In genomic region chr5:16184064-16184463, GRCm38 (mm10) we compare ENCODE assay signal across 19 mouse cellular contexts.
DNase-seq lines count a peak whose midpoint lies in the region; TF ChIP-seq lines count a peak whose summit lies in the region.
"Had no signal": no experiment of that assay in that cellular context is flagged by ENCODE, and none has a peak within 500 bp of the region (broad histone marks: within the 10 kb centered on the region; RNA-seq: fewer than 3 reads in every experiment).

No protein-coding gene starts in this region.

- H3K4me1 ChIP-seq in kidney, adult 2 months (ENCODE audit: control insufficient read depth, insufficient read depth, low read length): no peaks in the 10 kb centered on the region
- H3K4me1 ChIP-seq: forebrain, embryonic 15.5 days; limb, embryonic 15.5 days; megakaryocyte, embryonic 14.5 days had no signal

- no peaks in the 10 kb centered on the region for H3K27me3 ChIP-seq in C2C12 (ENCODE audit: control insufficient read depth, insufficient read depth, insufficient read length)
- no peaks in the 10 kb centered on the region for H3K27me3 ChIP-seq in kidney, adult 2 months (replicated peaks; ENCODE audit: control insufficient read depth, insufficient read depth, low read length)
- H3K27me3 ChIP-seq: CH12.LX; forebrain, embryonic 15.5 days; limb, embryonic 15.5 days; megakaryocyte, embryonic 14.5 days had no signal

- DNase-seq in layer of hippocampus, adult 2 months (ENCODE audit: low spot score in 2 of 2): no peak
- no peak for DNase-seq in layer of hippocampus, postnatal 25 days (ENCODE audit: extremely low spot score in 1 of 2, low spot score in 1 of 2)
- peak; percentile 9 for DNase-seq in 3134 (ENCODE audit: extremely low read depth, insufficient read length, low spot score)
- DNase-seq in adrenal gland, postnatal 36 days: peak; percentile 31 to 32
- DNase-seq in left cerebral cortex, adult 8-10 months (ENCODE audit: low spot score in 2 of 2): no peak
- DNase-seq in kidney, adult 2 months: no peak
- DNase-seq: cerebellum, postnatal 10 days; gastrocnemius, adult 2 months; heart, adult 18-20 months; kidney, adult 9 months; kidney, postnatal 36 days; lung, postnatal 10 days; spleen, adult 18-20 months; thymus, postnatal 14 days had no signal

- peaks cover 3% of the 10 kb centered on the region for H3K36me3 ChIP-seq in C2C12 (ENCODE audit: control insufficient read depth, insufficient read depth)
- no peaks in the 10 kb centered on the region for H3K36me3 ChIP-seq in kidney, adult 2 months (ENCODE audit: control insufficient read depth, insufficient read depth, low read length)
- H3K36me3 ChIP-seq: forebrain, embryonic 15.5 days; limb, embryonic 15.5 days had no signal

- no peaks in the 10 kb centered on the region for H3K79me2 ChIP-seq in C2C12 (ENCODE audit: control insufficient read depth, insufficient read depth)

- peak overlapping the region; percentile 33; the same call in 1 of the 2 replicates for H3K27ac ChIP-seq in layer of hippocampus, adult 2 months
- no peak overlapping the region for H3K27ac ChIP-seq in kidney, adult 2 months (ENCODE audit: insufficient read depth, low read depth, low read length)
- H3K27ac ChIP-seq: forebrain, embryonic 15.5 days; gastrocnemius, adult 2 months; limb, embryonic 15.5 days had no signal

- H3K4me3 ChIP-seq in layer of hippocampus, adult 2 months: no peak overlapping the region
- no peak overlapping the region for H3K4me3 ChIP-seq in C2C12 (ENCODE audit: insufficient read depth, poor library complexity, severe bottlenecking)
- no peak overlapping the region for H3K4me3 ChIP-seq in kidney, adult 2 months (ENCODE audit: insufficient read depth, low read depth, low read length)
- H3K4me3 ChIP-seq: forebrain, embryonic 15.5 days; gastrocnemius, adult 2 months; limb, embryonic 15.5 days; megakaryocyte, embryonic 14.5 days had no signal

- H3ac ChIP-seq in C2C12 (ENCODE audit: control insufficient read depth, insufficient read length, low read depth): no peak overlapping the region

- TF ChIP-seq POLR2A in kidney, adult 2 months (IDR thresholded peaks at IDR 0.05; ENCODE audit: low read depth, low read length): no peak

- 95% methylated on average over 1 of the region's 1 CpGs for WGBS in kidney, adult 2 months

- TF ChIP-seq CTCF in layer of hippocampus, adult 2 months (conservative IDR thresholded peaks at IDR 0.05): no peak
- no peak for TF ChIP-seq CTCF in C2C12 (IDR thresholded peaks at IDR 0.05; ENCODE audit: control insufficient read depth, insufficient read depth, insufficient read length)
- no peak for TF ChIP-seq CTCF in kidney, adult 2 months (conservative IDR thresholded peaks at IDR 0.05; ENCODE audit: insufficient read depth, insufficient read length, low read depth, low read length)

- no peaks in the 10 kb centered on the region for H3K79me3 ChIP-seq in C2C12 (ENCODE audit: low read depth)

TF ChIP-seq in C2C12, 6 proteins besides CTCF, POLR2A, EP300 and RAD21:
- TF ChIP-seq MYOG (IDR thresholded peaks at IDR 0.05; ENCODE audit: control insufficient read depth, extremely low read depth, insufficient read length): no peak
- TF ChIP-seq FOSL1 (IDR thresholded peaks at IDR 0.05; ENCODE audit: insufficient read depth, low read length, poor library complexity, severe bottlenecking): peak; percentile 64

Comparison
In these comparisons a context has a peak if more than half of its experiments do, and no peak if none do; other contexts are left out.
1. DNase-seq: peak in 3134 (single experiment) and adrenal gland, postnatal 36 days (2 of 2); none in layer of hippocampus, adult 2 months (0 of 2), layer of hippocampus, postnatal 25 days (0 of 2), left cerebral cortex, adult 8-10 months (0 of 2) and kidney, adult 2 months (single experiment).